Mouse (Mus musculus): ENCODE data around the gene Gdf15.

DNA sequence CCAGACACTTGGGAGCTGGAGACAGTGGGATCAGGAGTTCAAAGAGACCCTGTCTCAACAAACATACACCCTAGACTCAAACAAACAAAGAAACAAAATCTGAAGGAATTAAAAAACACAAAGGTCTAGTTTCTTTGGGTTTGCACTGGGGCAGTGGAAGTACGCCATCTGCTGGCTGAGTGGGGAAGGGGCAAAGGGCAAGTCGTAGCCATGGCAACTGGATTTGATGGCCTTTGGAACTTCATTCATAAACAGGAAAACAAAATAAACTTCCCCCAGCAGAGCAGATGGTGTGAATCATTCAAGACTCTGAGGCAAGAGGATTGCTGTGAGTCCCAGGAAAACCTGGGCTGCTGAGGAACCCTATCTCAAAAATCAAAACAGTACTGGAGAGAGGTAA lies 21.0 kb upstream of the Gdf15 start:
- TF ChIP-seq POLR2A (IDR thresholded peaks at IDR 0.05; ENCODE audit: low read depth, low read length) (no peak), CTCF (IDR thresholded peaks at IDR 0.05; ENCODE audit: borderline replicate concordance, insufficient read depth, low read length) (peak; percentile 78; the same call in 1 of the 2 replicates)
